Mouse (Mus musculus) c-Kit-positive CD71-positive TER-119-negative erythroid progenitor cells, embryonic 14.5 days (primary cell): ENCODE results near the gene Kl.

ENCODE experiments used
- DNase-seq: peaks from one replicate; pipeline ENCODE4 v3.0.0-alpha.2; 2013; ENCODE audit warnings: low read depth

Kl gene

GRCm38 (mm10) chr5:150952328-150952668, at the start of gene Kl:
TSS of gene Kl (plus strand) at chr5:150952607.
- no peak for DNase-seq

DNA sequence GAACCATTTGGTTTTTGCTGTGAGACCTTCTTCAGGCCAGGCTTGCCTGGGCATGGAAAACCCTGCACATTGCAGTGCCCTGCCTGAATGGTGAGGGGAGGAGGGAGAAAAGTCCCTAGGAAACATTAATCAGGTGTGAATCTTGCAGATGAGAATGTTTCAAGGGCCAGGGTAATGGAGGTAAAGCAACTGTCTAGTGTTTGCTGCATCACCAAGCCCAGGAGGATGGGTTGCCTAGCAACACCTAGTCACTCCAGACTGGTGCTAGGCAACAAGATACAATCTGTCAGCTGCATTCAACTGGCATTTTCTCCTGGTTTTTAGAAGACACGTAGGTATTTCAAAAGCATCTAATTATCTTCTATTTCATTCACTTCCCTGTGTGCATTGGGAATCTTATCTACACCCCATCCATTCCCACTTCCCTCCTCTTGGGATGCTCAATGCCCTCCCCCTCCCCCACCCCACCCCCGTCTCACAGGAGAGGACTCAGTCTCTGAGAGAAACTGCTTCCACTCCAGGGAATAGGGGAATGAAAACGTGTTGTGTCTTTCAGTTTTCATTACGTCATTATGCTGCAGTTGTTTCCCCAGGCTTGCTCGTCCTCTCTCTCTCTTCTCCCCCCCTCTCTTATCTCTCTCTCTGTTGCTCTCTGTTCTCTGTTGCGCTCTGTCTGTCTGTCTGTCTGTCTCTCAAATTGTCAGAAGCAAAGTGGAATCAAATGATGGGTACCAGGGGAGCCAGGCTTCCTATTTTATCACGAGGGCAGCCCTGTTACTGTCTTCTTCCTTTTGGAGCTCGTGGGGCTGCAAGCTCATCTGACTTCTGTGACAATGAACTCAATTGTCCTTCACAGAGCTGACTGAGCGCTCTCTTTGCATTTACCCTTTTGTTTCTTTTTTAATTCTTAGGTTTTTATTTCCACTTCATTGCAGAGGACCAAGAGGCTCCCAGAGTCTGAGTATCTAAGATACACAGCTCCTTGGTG, 46.1 kb upstream of the Kl start:
- no peak for DNase-seq

- DNase-seq: no peak
Observed at GRCm38 (mm10) chr5:150912156-150912555, 40.3 kb upstream of the Kl start.

DNA sequence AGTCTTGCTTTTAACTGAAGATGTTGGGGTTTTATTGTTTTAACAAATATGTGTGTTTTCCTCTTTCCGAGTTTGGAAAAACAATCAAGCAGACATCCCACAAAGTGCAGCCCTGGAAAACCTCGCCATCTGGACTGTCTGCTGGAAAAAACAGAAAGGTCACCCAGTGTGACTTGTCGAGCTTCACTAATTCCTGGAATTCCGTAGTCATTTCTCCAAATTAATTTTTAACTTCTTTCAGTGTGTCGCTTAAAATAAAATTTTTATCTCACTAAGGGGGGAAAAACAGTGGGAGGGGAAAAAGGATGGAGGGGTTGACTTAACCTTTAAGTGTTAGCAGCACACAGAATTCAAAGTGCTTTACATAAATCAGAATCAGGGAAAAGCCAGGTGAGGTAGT, 39.8 kb upstream of the Kl start:
- DNase-seq: no peak

GRCm38 (mm10) chr5:150915080-150916055, 37.0 kb upstream of the Kl start:
- DNase-seq: no peak

DNA sequence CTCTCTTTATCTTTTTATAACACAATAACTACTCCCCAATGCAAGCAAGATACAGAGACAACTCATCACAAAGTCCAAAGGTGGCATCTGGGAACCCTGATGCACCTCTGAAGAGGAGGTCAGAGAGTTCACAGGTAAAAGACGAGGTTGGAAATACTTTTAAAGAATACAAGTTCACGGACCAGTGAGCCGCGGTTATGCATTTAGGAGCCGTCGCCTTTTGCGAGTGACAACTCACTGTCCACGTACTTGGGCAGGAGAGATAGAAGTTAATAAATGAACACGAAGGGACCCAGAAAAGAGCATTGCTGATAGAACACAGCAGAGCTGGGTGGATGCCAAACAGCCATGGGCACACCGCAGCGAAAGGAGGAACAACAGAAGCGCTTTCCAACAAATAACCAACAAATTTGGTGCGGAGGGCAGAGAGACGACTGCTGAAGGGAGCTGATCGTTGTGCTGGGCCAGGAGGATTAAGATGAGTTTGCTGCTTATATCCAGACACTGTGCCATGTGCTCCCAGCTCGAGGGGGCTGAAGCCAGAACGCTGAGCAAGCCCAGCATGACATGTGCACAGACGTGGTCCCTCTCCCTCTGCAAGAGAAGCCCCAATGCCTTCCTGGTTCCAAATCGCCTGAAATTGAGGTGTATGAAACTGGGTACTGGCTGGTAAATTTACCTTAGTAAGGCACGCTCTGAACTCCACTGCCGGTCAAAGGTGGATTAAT, 35.1 kb upstream of the Kl start:
- no peak for DNase-seq

- DNase-seq: no peak
Observed at GRCm38 (mm10) chr5:150918599-150918998, 33.8 kb upstream of the Kl start.

DNA sequence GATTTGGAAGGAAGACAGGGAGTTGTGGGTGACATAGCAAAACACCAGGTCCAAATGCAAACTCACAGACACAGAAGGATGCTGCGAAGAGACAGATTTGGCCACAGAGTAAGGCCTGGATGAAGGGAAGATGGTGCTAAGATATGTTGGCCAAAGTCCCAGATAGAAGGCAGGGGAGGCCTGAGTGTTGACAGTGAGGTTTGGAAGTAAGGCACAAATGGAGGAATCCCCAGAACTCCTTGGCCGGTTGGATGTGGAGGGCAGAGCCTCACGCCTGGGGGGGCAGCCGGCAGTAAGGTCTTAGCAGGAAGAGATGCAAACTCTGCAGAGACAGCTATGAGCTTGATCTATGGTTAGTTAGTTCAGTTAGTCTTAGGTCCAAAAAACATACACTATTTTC, 33.1 kb upstream of the Kl start:
- DNase-seq: no peak

DNA sequence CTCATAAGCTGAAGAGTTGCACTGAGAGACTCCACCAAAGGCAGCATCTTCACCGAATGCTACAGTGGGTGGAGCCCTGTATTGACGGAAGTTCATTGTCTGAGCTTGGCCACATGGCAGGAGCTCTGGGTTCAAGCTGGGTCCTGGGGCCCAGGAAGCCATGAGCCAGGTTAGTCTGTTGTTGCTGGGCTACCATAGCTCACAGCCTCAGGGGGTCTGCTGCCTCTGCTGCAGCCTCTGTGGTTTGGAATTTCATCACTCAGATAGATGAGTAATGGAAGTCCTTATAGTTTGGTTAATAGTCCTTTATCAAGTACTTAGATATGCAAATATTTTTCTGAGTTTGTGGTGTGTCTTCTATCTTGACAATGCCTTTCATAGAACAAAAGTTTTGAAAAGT, 32.4 kb upstream of the Kl start:
- no peak for DNase-seq

DNA sequence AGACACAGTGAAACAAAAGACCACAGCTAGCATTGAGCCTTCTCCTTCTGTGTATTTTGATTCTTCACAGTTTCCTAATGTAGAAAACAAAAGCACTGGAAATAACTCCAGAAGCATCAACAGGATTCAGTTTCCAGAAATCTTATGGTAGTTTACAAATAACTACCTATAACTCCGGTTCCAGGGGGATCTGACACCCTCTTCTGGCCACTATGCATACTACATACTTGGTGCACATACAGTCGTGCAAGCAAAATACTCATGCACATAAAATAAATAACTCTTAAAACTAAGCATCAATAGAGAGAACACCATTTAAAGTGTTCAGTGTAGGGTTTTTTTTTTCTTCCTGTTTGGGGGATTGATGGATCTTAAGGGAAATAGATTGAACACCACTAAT, 23.0 kb upstream of the Kl start:
- DNase-seq: no peak

DNA sequence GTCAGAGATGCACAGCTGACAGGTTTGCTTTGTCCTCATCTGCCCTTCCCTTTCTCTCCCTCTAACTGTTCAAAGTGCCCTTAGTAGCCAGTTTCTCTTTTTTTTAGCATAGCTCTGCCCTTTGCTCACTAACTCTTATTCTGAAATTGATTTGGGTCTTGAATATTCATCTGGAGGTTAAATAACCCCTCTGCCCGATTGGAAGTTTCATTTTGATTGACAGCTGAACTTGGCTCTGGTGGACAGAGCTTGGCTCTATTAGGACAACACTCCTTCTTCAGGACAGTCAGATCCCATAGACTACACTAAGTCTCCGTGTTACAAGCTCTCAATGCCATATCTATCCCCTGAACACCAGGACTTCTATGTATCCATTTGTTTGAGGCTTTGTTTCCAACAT, 19.8 kb upstream of the Kl start:
- DNase-seq: no peak

GRCm38 (mm10) chr5:150936213-150936612, 16.2 kb upstream of the Kl start:
- no peak for DNase-seq

DNA sequence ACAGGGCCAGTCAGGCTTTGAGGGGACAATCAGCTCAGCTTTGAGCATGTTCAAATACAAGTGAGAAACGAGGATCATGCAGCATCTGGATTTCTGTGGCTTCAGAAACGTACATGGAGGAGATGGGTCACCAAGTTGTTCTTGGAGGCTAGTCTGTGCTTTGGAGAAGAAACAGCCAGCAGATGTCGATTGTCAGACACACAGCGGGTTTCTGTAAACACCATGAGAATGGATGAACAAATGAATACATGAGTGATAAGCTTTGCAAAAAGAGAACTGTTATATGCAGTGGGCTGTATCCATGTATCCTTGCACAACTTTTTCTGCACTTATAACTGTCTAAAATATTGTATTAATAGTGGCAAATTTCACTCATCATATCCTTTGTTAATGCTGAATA, 15.6 kb upstream of the Kl start:
- no peak for DNase-seq

- DNase-seq: no peak
Observed at GRCm38 (mm10) chr5:150937501-150937900, 14.9 kb upstream of the Kl start.

DNA sequence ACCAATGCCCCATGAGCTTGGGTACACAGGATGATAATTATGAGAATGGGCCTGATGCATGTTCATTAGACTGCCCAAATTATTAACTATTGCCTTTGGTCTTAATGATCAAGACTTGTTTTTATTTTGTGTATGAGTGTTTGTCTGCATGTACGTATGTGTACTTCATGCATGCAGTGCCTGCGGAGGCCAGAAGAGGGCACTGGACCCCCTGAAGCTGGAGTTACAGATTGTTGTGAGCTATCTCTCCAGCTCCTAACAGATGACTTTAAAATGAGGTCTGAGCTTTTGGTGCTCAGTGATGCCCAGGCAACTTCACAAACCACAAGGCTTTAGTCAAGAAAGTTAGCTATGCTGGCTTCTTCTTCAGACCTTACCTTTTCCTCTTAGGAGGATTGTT, 6.8 kb upstream of the Kl start:
- no peak for DNase-seq

- DNase-seq: no peak
Observed at GRCm38 (mm10) chr5:150949131-150949530, 3.3 kb upstream of the Kl start.

- DNase-seq: no peak
Observed at GRCm38 (mm10) chr5:150951325-150951724, 1.1 kb upstream of the Kl start.

DNA sequence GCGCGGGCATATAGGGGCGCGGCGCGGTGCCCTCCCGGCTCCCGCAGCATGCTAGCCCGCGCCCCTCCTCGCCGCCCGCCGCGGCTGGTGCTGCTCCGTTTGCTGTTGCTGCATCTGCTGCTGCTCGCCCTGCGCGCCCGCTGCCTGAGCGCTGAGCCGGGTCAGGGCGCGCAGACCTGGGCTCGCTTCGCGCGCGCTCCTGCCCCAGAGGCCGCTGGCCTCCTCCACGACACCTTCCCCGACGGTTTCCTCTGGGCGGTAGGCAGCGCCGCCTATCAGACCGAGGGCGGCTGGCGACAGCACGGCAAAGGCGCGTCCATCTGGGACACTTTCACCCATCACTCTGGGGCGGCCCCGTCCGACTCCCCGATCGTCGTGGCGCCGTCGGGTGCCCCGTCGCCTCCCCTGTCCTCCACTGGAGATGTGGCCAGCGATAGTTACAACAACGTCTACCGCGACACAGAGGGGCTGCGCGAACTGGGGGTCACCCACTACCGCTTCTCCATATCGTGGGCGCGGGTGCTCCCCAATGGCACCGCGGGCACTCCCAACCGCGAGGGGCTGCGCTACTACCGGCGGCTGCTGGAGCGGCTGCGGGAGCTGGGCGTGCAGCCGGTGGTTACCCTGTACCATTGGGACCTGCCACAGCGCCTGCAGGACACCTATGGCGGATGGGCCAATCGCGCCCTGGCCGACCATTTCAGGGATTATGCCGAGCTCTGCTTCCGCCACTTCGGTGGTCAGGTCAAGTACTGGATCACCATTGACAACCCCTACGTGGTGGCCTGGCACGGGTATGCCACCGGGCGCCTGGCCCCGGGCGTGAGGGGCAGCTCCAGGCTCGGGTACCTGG, 488 bp downstream of the Kl start:
- DNase-seq: no peak

DNA sequence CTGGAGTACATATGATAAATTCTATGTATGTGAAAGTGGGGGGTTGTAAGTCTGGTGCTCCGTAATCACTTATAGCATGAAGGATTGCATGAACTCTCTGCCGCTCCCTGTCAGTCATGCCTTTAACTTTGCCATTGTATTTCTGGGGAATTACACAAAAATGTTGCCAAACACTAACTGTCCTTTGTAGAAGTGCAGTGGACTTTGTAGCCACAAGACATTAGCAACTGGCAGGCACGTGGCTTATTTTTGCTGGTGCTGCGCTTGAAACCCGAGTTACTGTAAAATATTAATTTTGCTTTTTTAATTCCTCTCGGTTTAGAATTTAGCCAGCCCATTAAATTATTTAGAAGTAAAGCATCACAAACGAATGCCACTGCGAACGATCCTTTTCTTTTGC, 2.4 kb downstream of the Kl start:
- no peak for DNase-seq

DNA sequence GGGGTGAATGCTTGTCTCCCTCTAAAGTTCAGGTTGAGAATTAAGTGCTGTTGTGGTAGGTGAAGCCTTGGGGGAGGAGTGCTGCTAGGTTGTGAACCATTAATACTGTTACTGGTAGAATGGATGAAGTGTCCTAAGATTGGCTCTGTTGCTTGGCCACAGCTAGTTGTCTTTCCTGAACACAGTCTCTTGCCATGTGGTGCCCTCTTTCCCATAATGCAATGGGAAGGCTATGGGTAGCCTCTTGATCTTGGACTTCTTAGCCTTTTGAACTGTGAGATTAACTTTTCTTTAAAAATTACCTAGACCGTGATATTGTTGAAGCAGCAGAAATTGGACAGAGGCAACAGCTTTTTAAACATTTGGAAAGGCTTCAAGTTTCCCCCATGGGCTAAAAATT, 7.5 kb downstream of the Kl start:
- DNase-seq: no peak

- DNase-seq: no peak
Observed at GRCm38 (mm10) chr5:150961615-150962014, 9.2 kb downstream of the Kl start.
